Mouse (Mus musculus): ENCODE data around the gene Nup88.
"Not testable (repeated sequence)": the region's sequence is repeated elsewhere in the genome, so short reads cannot be mapped to it uniquely, and the experiment has no call there.

Gene Nup88

DNA sequence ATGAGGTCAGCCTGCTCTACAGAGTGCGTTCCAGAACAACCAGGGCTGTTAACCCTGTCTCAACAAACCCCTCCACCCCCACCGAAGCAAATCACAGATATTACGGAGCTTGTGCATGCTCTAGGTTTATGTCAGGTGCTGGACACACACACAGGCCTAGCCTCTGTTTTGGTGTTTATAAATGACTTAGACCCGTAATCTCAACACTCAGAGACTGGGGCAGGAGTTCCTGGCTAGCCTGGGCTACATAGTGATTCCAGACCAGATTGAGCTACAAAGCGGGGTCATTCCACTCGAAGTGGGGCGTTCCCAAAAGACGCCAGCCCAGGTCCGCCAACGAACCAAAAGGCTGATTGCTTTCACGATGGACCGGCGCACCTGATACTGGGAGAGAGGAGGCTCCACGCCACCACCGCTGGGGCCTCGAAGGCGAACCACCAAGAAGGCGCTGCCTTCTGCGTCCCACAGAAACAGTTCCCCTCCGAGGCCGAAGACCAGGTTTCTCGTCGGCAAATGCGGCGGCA, 440 bp downstream of the Nup88 start:
- DNase-seq (ENCODE audit: low read depth, low spot score), result no peak

- DNase-seq (ENCODE audit: low read depth, low spot score), result no peak
These were observed 5.4 kb downstream of the Nup88 start for GRCm38 (mm10) chr11:70964222-70964907.

DNA sequence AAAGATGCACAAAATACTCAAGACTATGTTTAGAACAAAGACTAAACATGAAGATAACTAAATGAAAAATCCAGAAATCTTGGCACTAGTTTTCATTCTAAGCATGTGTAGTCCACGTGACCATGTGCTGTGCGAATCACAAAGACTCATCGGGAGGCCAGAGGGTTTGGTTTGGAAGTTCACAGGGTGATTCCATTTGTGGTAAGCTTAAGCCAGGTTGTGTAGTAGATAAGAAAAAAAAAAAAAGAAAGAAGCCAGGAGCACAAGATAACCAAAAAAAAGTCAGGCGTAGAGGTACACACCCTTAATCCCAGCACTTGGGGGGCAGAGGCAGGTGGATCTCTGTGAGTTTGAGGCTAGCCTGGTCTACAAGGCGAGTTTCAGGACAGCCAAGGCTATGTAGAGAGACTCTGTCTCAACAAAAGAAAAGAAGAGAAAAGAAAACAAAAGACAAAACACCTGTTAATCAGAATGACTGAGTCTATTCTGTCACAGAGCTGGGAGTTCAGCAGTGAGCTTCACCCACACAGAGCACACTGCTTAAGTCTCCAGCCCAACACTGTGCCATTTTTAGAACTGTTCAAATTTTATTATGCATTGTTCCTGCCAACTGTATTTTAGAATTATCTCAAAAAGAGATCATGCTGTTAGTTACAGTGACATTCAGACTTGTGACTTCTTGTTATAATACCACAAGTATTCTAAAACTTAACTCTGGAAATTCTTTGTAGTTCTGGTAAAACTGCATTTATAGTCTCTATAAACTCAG, 8.8 kb downstream of the Nup88 start:
- no peak for DNase-seq (ENCODE audit: low read depth, low spot score)

DNA sequence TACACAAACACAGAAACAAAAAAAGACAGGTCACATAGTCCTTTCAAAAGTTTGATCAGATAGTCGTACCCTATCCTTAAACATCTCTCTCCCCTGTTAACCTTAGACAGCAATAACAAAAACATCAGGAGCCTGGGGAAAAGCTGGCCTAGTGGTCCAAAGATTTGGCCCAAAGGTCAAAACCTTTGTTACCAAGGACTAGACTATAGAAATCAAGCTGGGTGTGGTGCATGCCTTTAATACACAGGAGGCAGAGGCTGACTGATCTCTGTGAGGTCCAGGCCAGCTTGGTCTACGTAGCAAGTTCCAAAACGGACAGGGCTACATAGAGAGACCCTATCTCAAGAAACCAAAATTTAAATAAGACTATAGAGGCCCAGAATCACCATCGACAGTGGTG, 15.1 kb downstream of the Nup88 start:
- no peak for DNase-seq (ENCODE audit: low read depth, low spot score)

GRCm38 (mm10) chr11:70944935-70945817, 24.6 kb downstream of the Nup88 start:
- DNase-seq (ENCODE audit: low read depth, low spot score), result peak; percentile 22

GRCm38 (mm10) chr11:70943651-70944050, 26.1 kb downstream of the Nup88 start:
- DNase-seq (ENCODE audit: low read depth, low spot score), result no peak

GRCm38 (mm10) chr11:70942596-70942995, 27.2 kb downstream of the Nup88 start:
- DNase-seq (ENCODE audit: low read depth, low spot score), result no peak

DNA sequence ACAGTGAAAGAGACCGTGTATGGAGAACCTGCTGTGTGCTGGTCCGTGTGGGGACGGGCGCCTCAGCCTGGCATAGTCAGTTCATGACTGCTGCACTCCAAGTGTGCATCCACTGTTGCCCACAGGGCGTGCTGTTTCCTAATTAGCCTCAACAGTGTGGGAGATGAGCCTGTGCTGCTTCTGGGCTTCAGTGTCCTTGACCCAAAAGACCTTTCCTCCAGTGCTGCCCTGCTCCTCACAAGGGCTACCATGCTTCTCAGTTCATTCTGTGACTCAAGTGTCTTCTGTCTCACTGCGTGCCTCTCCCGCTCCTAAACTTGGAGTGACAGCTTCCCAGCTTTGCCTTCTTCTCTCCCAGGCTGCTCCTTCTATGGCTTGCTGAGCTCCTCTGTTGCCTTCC, 34.5 kb downstream of the Nup88 start:
- DNase-seq (ENCODE audit: low read depth, low spot score), result no peak

DNA sequence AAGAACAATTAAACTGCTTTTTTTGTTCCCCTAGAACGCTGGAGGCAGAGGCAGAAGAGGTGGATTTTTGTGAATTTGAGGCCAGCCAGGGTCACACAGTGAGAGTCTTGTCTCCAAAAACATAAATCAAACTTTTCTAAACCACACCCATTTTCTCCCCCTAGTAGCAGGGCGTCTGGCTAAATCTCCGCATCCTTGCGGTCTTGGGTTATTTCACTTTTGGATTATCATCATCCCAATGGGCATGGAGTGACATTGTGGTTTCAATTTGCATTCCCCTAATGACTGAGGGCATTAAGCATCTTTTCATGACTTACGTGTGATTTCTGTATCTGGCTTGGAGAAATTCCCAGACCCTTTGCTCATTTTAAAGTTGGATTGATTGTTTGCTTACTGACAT, 38.3 kb downstream of the Nup88 start:
- peak; percentile 7 for DNase-seq (ENCODE audit: low read depth, low spot score)

DNA sequence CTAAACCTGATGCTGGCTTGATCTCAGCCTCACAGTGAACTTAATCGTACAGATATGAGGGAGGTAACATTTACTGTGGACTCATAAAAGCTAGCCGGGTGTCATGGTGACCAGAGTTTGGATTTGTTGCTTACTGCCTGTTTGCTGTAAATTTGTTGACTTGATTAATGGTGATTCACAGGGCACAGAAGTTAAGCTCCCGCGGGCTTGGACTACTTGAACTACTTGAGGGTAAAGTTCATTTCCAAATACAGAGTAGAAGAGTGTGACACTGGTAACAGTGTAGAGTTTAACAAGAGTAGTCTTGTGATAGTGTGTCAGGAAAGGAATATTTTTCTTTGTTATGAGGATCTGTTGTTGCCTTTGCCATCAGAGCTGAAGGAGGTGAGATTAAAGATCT, 50.2 kb downstream of the Nup88 start:
- DNase-seq (ENCODE audit: low read depth, low spot score), result no peak

GRCm38 (mm10) chr11:70917896-70918295, 51.9 kb downstream of the Nup88 start:
- DNase-seq (ENCODE audit: low read depth, low spot score), result no peak

DNA sequence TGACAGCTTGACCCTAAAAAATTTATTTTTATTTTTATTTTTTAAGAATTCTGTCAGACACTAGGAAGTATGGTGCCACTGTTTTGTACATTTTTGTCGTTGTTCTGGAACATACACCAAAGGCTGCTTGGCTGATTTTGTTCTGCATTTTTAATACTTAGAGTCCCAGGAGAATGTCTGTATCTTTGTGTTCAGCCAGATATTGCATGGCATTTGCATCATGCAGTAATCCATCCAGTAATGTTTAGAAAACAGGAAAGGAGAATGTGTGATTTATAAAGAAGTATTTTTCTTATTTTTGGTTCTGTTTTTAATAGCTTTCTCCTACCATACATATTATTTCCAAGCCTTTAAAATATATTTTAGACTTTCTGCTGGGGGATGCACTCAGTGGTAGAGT, 57.9 kb downstream of the Nup88 start:
- no peak for DNase-seq (ENCODE audit: low read depth, low spot score)

DNA sequence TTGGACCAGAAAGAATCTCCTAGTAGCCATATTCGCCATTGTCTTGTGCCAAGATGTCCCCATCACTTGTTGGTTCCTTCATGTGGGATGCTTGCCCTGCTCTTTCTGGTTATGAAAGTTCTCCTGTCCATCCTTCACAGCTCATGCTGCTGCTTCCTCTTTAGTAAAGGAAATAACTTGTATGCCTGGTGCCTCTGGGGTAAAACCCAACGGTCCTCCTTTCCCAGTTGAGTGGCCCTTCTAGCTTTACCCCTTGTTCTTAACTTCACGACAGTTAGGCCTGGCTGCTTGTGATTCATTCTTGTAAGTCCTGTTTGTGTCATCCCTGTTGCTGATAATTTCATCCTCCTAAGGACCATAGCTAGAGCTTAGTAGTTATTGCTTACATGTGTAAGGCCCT, 58.5 kb downstream of the Nup88 start:
- DNase-seq (ENCODE audit: low read depth, low spot score), result no peak

- DNase-seq (ENCODE audit: low read depth, low spot score), result no peak
These were observed 63.1 kb downstream of the Nup88 start for GRCm38 (mm10) chr11:70906681-70907080.

DNA sequence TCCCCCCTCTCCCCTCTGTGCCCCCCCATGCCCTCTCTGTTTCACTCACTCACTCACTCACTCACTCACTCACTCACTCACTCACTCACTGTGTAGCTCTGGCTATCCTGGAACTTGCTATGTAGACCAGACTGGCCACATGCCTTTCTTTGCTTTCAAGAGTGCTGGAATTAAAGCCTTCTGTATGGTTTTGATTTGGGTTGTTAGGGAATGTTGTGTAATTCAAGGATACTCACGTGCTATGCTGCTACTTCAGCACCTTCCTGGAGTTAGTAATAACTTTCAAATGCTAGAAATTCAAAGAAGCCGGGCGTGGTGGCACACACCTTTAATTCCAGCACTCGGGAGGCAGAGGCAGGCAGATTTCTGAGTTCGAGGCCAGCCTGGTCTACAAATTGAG, 71.6 kb downstream of the Nup88 start:
- DNase-seq (ENCODE audit: low read depth, low spot score), result not testable (repeated sequence)

- peak; percentile 9 for DNase-seq (ENCODE audit: low read depth, low spot score)
These were observed 72.1 kb downstream of the Nup88 start for GRCm38 (mm10) chr11:70897680-70898079.
